Mouse (Mus musculus) forebrain, embryonic 15.5 days (tissue): Measurements from ENCODE around the gene Map3k1. TPM values are rescaled to one million over a fixed set of nuclear protein-coding genes. Genes with fewer than 3 reads are reported as not detected.

Experiments used
- ATAC-seq: fragments of 200-750 bp; cut with Nextera tagmentation; replicated peaks from 2 replicates; pipeline ENCODE4 v1.8.0; 2017; ENCODE audit warnings: mild to moderate bottlenecking, moderate TSS enrichment, moderate library complexity
- H3K27ac ChIP-seq: fragments of 300-500 bp; sonication (generic); replicated peaks from 2 replicates; pipeline ENCODE4 v1.5.1; 2015; ENCODE audit warnings: mild to moderate bottlenecking, inconsistent platforms
- H3K27me3 ChIP-seq: fragments of 300-500 bp; sonication (generic); 2 replicates; pipeline ENCODE4 v1.6.1; 2015; ENCODE audit warnings: inconsistent platforms
- H3K36me3 ChIP-seq: fragments of 300-500 bp; sonication (generic); 2 replicates; pipeline ENCODE4 v1.6.1; 2015; ENCODE audit warnings: mild to moderate bottlenecking, inconsistent platforms
- H3K4me1 ChIP-seq: fragments of 300-500 bp; sonication (generic); 2 replicates; pipeline ENCODE4 v1.6.1; 2015; ENCODE audit warnings: inconsistent platforms
- H3K4me2 ChIP-seq: fragments of 300-500 bp; sonication (generic); replicated peaks from 2 replicates; pipeline ENCODE4 v1.6.1; 2015; ENCODE audit warnings: mild to moderate bottlenecking, inconsistent platforms
- H3K4me3 ChIP-seq: fragments of 300-500 bp; sonication (generic); 2 replicates; pipeline ENCODE4 v1.5.1; 2015; ENCODE audit warnings: mild to moderate bottlenecking, inconsistent platforms
- H3K9ac ChIP-seq: fragments of 300-500 bp; sonication (generic); replicated peaks from 2 replicates; pipeline ENCODE4 v1.6.1; 2015; ENCODE audit warnings: mild to moderate bottlenecking, inconsistent platforms
- H3K9me3 ChIP-seq: fragments of 300-500 bp; sonication (generic); 2 replicates; pipeline ENCODE4 v1.6.1; 2016; ENCODE audit warnings: inconsistent platforms
- WGBS: fragments of 180-500 bp; shearing (Covaris S2); methylation state at CpG from one replicate; pipeline ENCODE4 v1.1.7; 2015; ENCODE audit warnings: mixed read lengths; 5-methylcytosine and 5-hydroxymethylcytosine counted together
- polyA plus RNA-seq: library from polyadenylated mRNA; unstranded; fragments of >200 nt; fragmentation: Nextera tagmentation; extraction: Ambion mirVana; gene quantifications from 2 replicates; pipeline ENCODE4 v1.2.1, GENCODE M21; 2015

The Map3k1 gene
- polyA plus RNA-seq, 1 experiment from 2014 or later = 9.8 TPM

GRCm38 (mm10) chr13:111800866-111801265, 7.9 kb downstream of the Map3k1 start:
- H3K4me2 ChIP-seq = no peak overlapping the region
- H3K9me3 ChIP-seq = no peaks in the 10 kb centered on the region
- no peaks in the 10 kb centered on the region for H3K27me3 ChIP-seq
- H3K4me1 ChIP-seq = peaks cover 46% of the 10 kb centered on the region
- WGBS = 28% methylated on average over 4 of the region's 4 CpGs
- H3K36me3 ChIP-seq = no peaks in the 10 kb centered on the region
- H3K9ac ChIP-seq = no peak overlapping the region
- no peak overlapping the region for H3K4me3 ChIP-seq
- H3K27ac ChIP-seq = no peak overlapping the region
- ATAC-seq = no peak

GRCm38 (mm10) chr13:111798044-111798443, 10.7 kb downstream of the Map3k1 start:
- WGBS = 72% methylated on average over 12 of the region's 12 CpGs
- H3K9ac ChIP-seq = no peak overlapping the region

GRCm38 (mm10) chr13:111797021-111797420, 11.8 kb downstream of the Map3k1 start:
- Histone ChIP-seq H3K9ac (no peak overlapping the region), H3K4me1 (peaks cover 34% of the 10 kb centered on the region), H3K9me3 (no peaks in the 10 kb centered on the region), H3K27me3 (no peaks in the 10 kb centered on the region), H3K27ac (no peak overlapping the region), H3K4me3 (no peak overlapping the region), H3K36me3 (no peaks in the 10 kb centered on the region), H3K4me2 (no peak overlapping the region)
- peak; percentile 79 for ATAC-seq
- WGBS = 14% methylated on average over 8 of the region's 8 CpGs

More at GRCm38 (mm10) chr13:111798044-111798443, 10.7 kb downstream of the Map3k1 start:
- Histone ChIP-seq H3K36me3 (no peaks in the 10 kb centered on the region), H3K9me3 (no peaks in the 10 kb centered on the region), H3K4me1 (peaks cover 32% of the 10 kb centered on the region), H3K27ac (no peak overlapping the region), H3K4me2 (no peak overlapping the region), H3K27me3 (no peaks in the 10 kb centered on the region), H3K4me3 (no peak overlapping the region)
- ATAC-seq = no peak

- no peaks in the 10 kb centered on the region for H3K27me3 ChIP-seq
- H3K27ac ChIP-seq = no peak overlapping the region
- WGBS = 52% methylated on average over 11 of the region's 11 CpGs
- H3K9ac ChIP-seq = no peak overlapping the region
- H3K4me2 ChIP-seq = no peak overlapping the region
- ATAC-seq = 0 out of 2 replicates have a peak, but pooled peaks have one; percentile 14
- H3K36me3 ChIP-seq = no peaks in the 10 kb centered on the region
- H3K4me3 ChIP-seq = no peak overlapping the region
- H3K4me1 ChIP-seq = peaks cover 37% of the 10 kb centered on the region
- no peaks in the 10 kb centered on the region for H3K9me3 ChIP-seq
Observed at GRCm38 (mm10) chr13:111796191-111796920, 12.4 kb downstream of the Map3k1 start.

GRCm38 (mm10) chr13:111792975-111793287, 15.9 kb downstream of the Map3k1 start:
- Histone ChIP-seq H3K27me3 (0 out of 2 replicates have a peak, but pooled peaks cover 2% of the 10 kb centered on the region), H3K4me3 (no peak overlapping the region), H3K9ac (no peak overlapping the region), H3K9me3 (no peaks in the 10 kb centered on the region), H3K4me1 (peaks cover 58% of the 10 kb centered on the region), H3K27ac (no peak overlapping the region), H3K36me3 (no peaks in the 10 kb centered on the region), H3K4me2 (no peak overlapping the region)
- ATAC-seq = no peak
- WGBS = 88% methylated on average over 14 of the region's 14 CpGs

GRCm38 (mm10) chr13:111792130-111792974, 16.4 kb downstream of the Map3k1 start:
- Histone ChIP-seq H3K27me3 (0 out of 2 replicates have a peak, but pooled peaks cover 2% of the 10 kb centered on the region), H3K4me2 (no peak overlapping the region), H3K9me3 (no peaks in the 10 kb centered on the region), H3K4me1 (peaks cover 54% of the 10 kb centered on the region), H3K27ac (no peak overlapping the region), H3K4me3 (no peak overlapping the region), H3K36me3 (no peaks in the 10 kb centered on the region), H3K9ac (no peak overlapping the region)
- WGBS = 55% methylated on average over 16 of the region's 16 CpGs
- ATAC-seq = no peak

GRCm38 (mm10) chr13:111791596-111791995, 17.2 kb downstream of the Map3k1 start:
- H3K27me3 ChIP-seq = 0 out of 2 replicates have a peak, but pooled peaks cover 2% of the 10 kb centered on the region
- H3K4me1 ChIP-seq = peaks cover 49% of the 10 kb centered on the region
- WGBS = 78% methylated on average over 11 of the region's 11 CpGs
- no peak overlapping the region for H3K9ac ChIP-seq
- H3K27ac ChIP-seq = no peak overlapping the region
- no peak overlapping the region for H3K4me3 ChIP-seq
- no peaks in the 10 kb centered on the region for H3K36me3 ChIP-seq
- ATAC-seq = no peak
- no peak overlapping the region for H3K4me2 ChIP-seq
- H3K9me3 ChIP-seq = no peaks in the 10 kb centered on the region

GRCm38 (mm10) chr13:111789420-111790065, 19.2 kb downstream of the Map3k1 start:
- no peaks in the 10 kb centered on the region for H3K36me3 ChIP-seq
- no peaks in the 10 kb centered on the region for H3K9me3 ChIP-seq
- peaks cover 45% of the 10 kb centered on the region for H3K4me1 ChIP-seq
- H3K27me3 ChIP-seq = 0 out of 2 replicates have a peak, but pooled peaks cover 2% of the 10 kb centered on the region
- no peak overlapping the region for H3K4me3 ChIP-seq
- H3K4me2 ChIP-seq = no peak overlapping the region
- no peak overlapping the region for H3K9ac ChIP-seq
- no peak overlapping the region for H3K27ac ChIP-seq
- no peak for ATAC-seq
- whole genome bisulfite sequencing = 57% methylated on average over 9 of the region's 9 CpGs

- H3K4me1 ChIP-seq = peaks cover 45% of the 10 kb centered on the region
- peak; percentile 18; the same call in 1 of the 2 replicates for ATAC-seq
- WGBS = 73% methylated on average over 9 of the region's 9 CpGs
Observed at GRCm38 (mm10) chr13:111788882-111789281, 19.9 kb downstream of the Map3k1 start.

GRCm38 (mm10) chr13:111787857-111788619, 20.8 kb downstream of the Map3k1 start:
- no peak overlapping the region for H3K27ac ChIP-seq
- no peak overlapping the region for H3K4me2 ChIP-seq
- no peaks in the 10 kb centered on the region for H3K9me3 ChIP-seq
- no peak overlapping the region for H3K9ac ChIP-seq
- no peak overlapping the region for H3K4me3 ChIP-seq
- 32% methylated on average over 18 of the region's 18 CpGs for WGBS
- peaks cover 45% of the 10 kb centered on the region for H3K4me1 ChIP-seq
- ATAC-seq = peak; percentile 51
- 0 out of 2 replicates have a peak, but pooled peaks cover 2% of the 10 kb centered on the region for H3K27me3 ChIP-seq
- no peaks in the 10 kb centered on the region for H3K36me3 ChIP-seq

More at GRCm38 (mm10) chr13:111788882-111789281, 19.9 kb downstream of the Map3k1 start:
- no peaks in the 10 kb centered on the region for H3K9me3 ChIP-seq
- 0 out of 2 replicates have a peak, but pooled peaks cover 2% of the 10 kb centered on the region for H3K27me3 ChIP-seq
- H3K27ac ChIP-seq = no peak overlapping the region
- H3K9ac ChIP-seq = no peak overlapping the region
- H3K4me3 ChIP-seq = no peak overlapping the region
- no peaks in the 10 kb centered on the region for H3K36me3 ChIP-seq
- H3K4me2 ChIP-seq = no peak overlapping the region

- no peak for ATAC-seq
- Histone ChIP-seq H3K9me3 (no peaks in the 10 kb centered on the region), H3K27me3 (0 out of 2 replicates have a peak, but pooled peaks cover 2% of the 10 kb centered on the region), H3K4me1 (peaks cover 35% of the 10 kb centered on the region), H3K9ac (no peak overlapping the region), H3K36me3 (no peaks in the 10 kb centered on the region), H3K27ac (no peak overlapping the region), H3K4me2 (no peak overlapping the region), H3K4me3 (no peak overlapping the region)
- WGBS = 92% methylated on average over 7 of the region's 7 CpGs
Observed at GRCm38 (mm10) chr13:111786584-111786983, 22.2 kb downstream of the Map3k1 start.
